Comparison of ENCODE assay signal across 27 mouse cellular contexts in the genomic region with DNA sequence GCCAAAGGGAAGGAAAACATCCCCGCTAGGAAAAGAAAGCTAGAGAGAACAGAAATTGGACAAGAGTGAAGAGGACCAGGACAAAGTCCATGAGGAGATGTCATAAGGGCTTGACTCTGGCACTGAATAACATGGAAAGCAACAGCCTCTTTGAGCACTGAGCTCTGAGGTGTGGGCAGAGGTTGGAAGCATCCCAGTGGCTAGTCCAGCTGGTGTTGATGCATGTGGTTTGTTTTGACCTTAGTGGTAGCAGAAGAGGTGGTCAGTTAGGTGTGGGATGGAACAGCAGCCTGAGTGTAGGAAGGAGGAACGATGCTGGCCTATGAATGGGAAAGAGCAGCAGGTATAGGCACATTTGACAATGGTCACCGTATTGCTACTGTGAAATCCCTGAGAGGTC.
"Had no signal": no experiment of that assay in that cellular context is flagged by ENCODE, and none has a peak within 500 bp of the region (broad histone marks: within the 10 kb centered on the region; RNA-seq: fewer than 3 reads in every experiment).

No protein-coding gene starts in this region.

- ATAC-seq: forebrain, embryonic 13.5 days; forebrain, embryonic 14.5 days; forebrain, embryonic 15.5 days; forebrain, embryonic 16.5 days; forebrain, postnatal 0 days had no signal

- H3K4me1 ChIP-seq: embryonic facial prominence, embryonic 10.5 days; embryonic facial prominence, embryonic 12.5 days; embryonic facial prominence, embryonic 13.5 days; embryonic facial prominence, embryonic 15.5 days; forebrain, embryonic 10.5 days; forebrain, embryonic 12.5 days; forebrain, embryonic 13.5 days; forebrain, embryonic 15.5 days had no signal

- DNase-seq: cerebellum, adult 2 months; cerebellum, adult 8-10 months; cerebellum, adult 9-10 months; cerebellum, adult 9-11 months; cerebellum, postnatal 10 days; cerebellum, postnatal 14 days; cerebellum, postnatal 25 days; cerebellum, postnatal 36 days; embryo, embryonic 11 days; forebrain, postnatal 0 days; gastrocnemius, adult 2 months; gastrocnemius, postnatal 10 days; gastrocnemius, postnatal 14 days; gastrocnemius, postnatal 25 days; gastrocnemius, postnatal 36 days; heart, adult 18-20 months had no signal

- H3K9ac ChIP-seq: embryonic facial prominence, embryonic 12.5 days; embryonic facial prominence, embryonic 13.5 days; embryonic facial prominence, embryonic 15.5 days; forebrain, embryonic 12.5 days; forebrain, embryonic 13.5 days; forebrain, embryonic 15.5 days; forebrain, postnatal 0 days had no signal

- H3K4me2 ChIP-seq: embryonic facial prominence, embryonic 12.5 days; embryonic facial prominence, embryonic 13.5 days; embryonic facial prominence, embryonic 15.5 days; forebrain, embryonic 12.5 days; forebrain, embryonic 13.5 days; forebrain, embryonic 15.5 days had no signal

- H3K4me3 ChIP-seq: embryonic facial prominence, embryonic 10.5 days; embryonic facial prominence, embryonic 12.5 days; embryonic facial prominence, embryonic 13.5 days; embryonic facial prominence, embryonic 15.5 days; erythroblast, embryonic 14.5 days; forebrain, embryonic 10.5 days; forebrain, embryonic 12.5 days; forebrain, embryonic 13.5 days; forebrain, embryonic 15.5 days; gastrocnemius, adult 2 months had no signal

- H3K27me3 ChIP-seq: embryonic facial prominence, embryonic 12.5 days; embryonic facial prominence, embryonic 13.5 days; embryonic facial prominence, embryonic 15.5 days; forebrain, embryonic 12.5 days; forebrain, embryonic 13.5 days; forebrain, embryonic 15.5 days had no signal

- H3K27ac ChIP-seq: embryonic facial prominence, embryonic 10.5 days; embryonic facial prominence, embryonic 12.5 days; embryonic facial prominence, embryonic 13.5 days; embryonic facial prominence, embryonic 15.5 days; forebrain, embryonic 10.5 days; forebrain, embryonic 12.5 days; forebrain, embryonic 13.5 days; forebrain, embryonic 15.5 days had no signal

- H3K9me3 ChIP-seq: embryonic facial prominence, embryonic 10.5 days; embryonic facial prominence, embryonic 12.5 days; embryonic facial prominence, embryonic 13.5 days; embryonic facial prominence, embryonic 15.5 days; forebrain, embryonic 10.5 days; forebrain, embryonic 12.5 days; forebrain, embryonic 13.5 days; forebrain, embryonic 15.5 days had no signal
